Mouse (Mus musculus) 3134 (cell line): ENCODE data around the gene Pacsin2.
"Not testable (repeated sequence)": the region's sequence is repeated elsewhere in the genome, so short reads cannot be mapped to it uniquely, and the experiment has no call there.

Source experiments
- DNase-seq: peaks from one replicate; pipeline ENCODE4 v3.0.0-alpha.2; 2011; ENCODE audit warnings: low spot score; ENCODE audit not compliant: insufficient read length; ENCODE audit errors: extremely low read depth

The Pacsin2 gene

DNA sequence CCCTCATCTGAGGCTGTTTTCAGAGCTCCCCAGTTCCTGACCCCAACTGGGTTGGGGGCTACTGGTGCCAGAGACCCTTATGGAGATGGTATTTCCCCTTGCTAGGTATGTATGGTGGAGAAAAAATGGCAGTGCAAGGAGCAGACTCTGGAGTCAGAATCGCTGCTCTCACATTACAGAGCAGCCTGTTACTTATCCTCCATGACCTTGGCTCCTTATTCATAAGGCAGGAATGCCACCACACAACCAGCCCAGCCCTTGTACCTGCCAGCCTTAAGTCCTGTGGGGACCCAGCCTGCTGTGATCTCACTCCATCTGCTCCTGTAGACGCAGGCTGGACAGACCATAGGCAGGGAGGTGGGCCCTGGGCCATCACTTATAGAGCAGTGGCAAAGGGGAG is 76.5 kb downstream of the Pacsin2 start:
- DNase-seq: no peak

DNA sequence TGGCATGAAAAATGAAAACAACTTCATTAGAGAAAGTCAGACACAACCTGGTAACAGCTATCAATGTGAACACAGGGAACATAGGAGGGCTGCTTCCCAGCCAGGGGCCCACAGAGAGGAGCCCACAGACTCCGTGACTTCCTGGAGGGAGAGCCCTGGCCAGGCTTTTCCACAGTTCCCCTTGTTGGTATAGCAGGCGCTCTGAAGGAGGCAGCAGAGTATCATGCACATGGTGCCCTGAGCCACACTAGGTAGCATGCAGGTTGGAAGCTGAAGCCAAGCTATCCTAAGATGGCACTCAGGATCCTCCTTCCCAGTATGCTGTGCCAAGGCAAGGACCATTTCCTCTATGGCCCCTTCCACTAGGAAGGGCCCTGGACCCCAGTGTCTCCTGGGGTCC is 80.8 kb downstream of the Pacsin2 start:
- DNase-seq: no peak

DNA sequence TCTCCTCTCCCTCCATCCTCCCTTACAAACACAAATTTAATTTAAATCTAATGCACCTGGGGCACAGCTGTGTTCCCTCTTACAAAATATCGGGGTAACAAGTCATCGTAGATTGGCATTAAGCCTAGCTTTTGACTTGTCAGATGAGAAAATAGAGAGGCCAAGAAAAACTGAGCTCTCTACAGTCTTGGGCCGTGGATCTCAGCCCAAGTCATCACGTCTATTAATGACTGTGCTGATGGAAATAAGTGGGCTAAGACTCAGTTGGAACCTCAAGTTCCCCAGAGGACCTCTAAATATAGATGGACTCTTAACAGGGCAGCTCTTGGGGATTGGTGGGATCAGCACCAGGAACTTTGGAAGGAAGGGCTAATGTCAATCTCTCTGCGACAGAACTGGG is 81.3 kb downstream of the Pacsin2 start:
- DNase-seq: no peak

DNA sequence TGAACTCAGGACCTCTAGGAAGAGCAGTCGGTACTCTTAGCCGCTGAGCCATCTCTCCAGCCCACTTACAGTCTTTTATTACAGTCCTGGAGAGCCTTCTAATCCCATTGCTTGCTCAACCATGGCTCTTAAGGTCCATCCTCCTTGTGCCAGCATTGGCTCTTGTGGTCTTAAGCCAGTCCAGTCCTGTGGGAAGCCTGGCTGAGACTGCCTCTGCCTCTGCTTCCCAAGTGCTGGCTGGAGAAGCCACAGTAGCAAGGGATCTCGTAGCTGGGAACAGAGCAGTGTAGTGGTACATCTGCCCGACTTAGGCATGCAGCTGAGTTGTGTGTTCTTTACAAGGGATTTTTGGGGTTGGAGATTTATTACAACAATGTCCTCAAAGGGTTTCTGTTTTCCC is 81.9 kb downstream of the Pacsin2 start:
- DNase-seq: no peak

DNA sequence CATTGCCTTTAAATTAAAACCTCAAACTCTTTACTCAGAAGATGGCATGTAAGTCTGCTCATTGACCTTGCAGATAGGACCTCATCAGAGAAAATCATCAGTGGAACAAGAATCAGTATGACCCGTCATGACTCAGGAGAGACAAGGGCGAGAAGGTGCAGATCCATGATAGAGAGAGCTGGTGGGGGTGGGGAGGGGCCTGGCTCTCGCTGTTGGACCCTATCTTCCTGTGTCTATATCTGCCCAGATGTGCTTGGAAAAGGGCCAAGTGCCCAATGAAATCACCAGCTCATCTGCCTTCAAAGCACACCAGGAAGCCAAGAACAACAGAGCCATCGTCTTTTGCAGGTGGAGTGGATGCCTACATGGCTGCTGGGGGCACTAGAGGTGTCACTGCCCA is 87.3 kb downstream of the Pacsin2 start:
- no peak for DNase-seq

DNA sequence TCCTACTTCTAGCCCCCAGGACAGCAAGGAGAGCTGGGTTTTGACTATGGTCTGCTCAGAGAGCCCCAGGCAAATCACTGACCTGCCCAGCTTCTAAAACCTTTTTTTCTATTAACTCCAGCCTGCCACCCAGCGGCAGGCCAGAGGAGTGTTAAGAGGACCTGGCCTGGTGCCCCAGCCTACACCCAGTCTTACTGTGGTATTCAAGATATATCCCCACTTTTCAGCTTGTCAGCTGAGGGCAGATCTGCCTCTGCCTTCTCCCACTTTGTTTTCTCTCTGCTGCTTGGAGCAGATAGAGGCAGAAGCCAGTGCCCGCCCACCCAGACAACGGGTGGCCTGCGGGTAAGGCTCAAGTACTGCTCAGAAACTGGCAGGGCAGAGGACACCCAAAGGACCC is 89.3 kb downstream of the Pacsin2 start:
- DNase-seq: peak; percentile 28

DNA sequence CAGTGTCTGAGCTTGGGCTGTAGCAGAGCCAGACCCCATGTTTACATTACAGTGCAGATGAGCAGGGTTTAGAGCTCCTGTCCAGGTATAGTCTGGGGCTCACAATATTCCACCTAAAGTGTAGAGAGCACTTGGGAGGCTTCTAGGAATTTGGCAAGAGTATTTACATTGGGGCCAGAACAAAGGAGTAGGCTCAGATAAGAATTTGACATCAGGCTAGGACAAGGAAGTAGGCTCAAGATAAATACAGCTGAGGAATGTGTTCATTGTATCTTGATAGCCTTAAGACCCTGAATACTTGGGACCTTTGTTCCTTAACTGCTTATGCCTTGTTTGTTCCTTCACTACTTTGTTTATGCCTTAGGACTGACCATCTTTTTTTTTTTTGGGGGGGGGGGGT is 90.3 kb downstream of the Pacsin2 start:
- DNase-seq: no peak

DNA sequence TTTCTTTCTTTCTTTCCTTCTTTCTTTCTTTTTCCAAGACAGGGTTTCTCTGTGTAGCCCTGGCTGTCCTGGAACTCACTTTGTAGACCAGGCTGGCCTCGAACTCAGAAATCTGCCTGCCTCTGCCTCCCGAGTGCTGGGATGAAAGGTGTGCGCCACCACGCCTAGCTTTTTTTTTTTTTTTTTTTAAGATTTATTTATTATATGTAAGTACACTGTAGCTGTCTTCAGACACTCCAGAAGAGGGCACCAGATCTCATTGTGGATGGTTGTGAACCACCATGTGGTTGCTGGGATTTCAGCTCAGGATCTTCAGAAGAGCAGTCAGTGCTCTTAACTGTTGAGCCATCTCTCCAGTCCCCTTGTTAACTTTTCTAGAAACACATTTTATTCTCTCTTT is 95.7 kb downstream of the Pacsin2 start:
- not testable (repeated sequence) for DNase-seq

DNA sequence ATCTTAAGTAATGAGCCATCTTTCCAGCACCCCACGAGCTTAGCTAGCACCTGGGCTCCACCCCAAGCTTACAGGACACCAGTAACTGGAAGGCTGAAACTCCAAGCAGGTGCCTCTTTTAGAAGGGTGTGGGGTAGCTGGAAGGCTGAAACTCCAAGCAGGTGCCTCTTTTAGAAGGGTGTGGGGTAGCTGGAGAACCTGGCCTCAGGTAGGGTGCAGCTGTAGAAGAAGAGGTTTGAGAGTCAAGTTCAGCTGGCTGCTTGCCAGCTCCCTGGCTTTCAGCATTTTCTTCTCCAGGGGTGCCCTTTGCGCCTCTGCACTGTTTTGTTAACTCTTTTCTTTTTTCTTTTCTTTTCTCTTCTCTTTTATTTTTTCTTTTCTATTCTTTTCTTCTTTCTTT is 96.1 kb downstream of the Pacsin2 start:
- no peak for DNase-seq

DNA sequence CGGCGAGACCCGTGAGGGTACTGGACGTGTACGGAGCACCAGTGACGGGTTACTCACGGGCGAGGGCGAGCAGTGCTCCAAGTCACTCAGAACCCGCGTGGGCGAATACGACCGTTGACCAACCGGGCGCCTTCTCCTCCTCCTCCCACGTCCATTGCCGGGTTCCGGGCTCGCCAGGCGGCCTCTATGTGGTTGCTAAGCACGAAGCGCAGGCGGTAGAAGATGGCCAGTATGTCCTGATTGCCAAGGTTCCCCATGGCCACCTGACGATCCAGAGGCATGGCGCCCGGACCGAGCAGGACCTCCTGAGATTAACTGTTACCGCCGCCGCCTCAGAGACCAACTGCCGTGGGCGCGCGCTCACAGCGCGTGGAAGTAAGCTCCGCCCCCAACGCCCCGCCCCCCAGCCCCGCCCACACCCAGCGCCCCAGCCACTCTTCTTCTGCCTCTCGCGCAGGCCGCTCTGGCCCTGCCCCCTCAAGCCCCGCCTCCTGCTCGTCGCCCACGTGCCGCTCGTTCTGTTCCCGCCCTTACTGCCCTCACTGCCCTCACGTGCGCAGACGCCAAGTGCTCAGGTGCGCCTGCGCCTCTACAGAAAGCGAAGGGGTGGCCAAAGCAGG is 97.4 kb downstream of the Pacsin2 start:
- no peak for DNase-seq

DNA sequence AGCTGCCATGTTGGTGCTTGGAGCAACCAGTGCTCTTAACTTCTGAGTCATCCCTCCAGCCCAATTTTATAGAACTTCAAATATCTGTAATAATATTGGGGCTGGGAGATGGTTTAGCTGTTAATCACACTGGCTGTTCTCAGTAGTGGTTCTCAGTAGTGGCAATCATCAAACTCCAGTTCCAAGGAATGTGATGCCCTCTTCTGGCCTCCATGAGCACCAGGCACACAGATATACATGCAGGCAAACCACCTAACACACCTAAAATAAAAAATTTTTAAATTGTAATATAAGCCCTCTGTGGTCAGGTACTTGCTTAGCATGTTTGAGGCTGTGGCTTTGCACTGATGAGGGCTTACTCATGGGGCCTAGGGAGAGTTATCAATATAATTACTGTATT is 98.7 kb downstream of the Pacsin2 start:
- DNase-seq: no peak

DNA sequence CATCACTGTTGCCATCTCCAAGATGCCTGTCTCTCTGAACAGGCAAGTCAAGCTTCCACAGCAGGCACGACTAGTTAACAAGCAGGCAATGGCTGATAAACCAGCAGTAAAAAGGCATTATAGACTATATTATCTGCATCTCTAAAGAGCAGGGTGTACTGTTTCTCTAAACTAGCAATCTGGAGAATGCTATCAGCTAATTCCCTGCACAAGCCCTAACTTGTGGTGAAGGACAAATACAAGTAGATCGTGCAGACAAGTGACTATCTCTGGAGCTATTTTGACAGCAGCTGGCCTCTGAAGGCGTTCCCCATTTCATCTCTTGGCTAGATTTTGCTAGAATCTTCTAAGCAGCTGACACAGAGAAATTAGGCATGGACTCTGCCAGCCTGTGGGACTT is 100.2 kb downstream of the Pacsin2 start:
- DNase-seq: no peak

DNA sequence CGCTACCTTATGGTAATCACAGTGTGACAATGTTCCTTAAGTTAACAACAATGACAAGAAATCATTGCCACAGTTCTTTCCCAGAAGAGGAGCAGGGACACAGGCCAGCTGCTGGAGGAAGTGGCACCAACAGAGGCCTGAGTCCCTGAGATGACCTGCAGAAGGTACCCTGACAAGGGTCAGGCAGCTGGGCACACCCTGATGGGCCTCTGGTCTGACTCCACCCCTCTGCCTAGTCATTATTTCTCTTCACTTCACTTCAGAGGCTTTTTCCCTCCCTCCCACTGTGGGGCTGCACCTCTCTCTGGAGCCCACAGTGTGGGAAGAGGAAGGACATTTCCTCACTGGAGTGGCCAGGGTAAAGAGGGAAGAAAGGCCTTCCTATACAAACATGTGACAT is 101.6 kb downstream of the Pacsin2 start:
- DNase-seq: not testable (repeated sequence)

DNA sequence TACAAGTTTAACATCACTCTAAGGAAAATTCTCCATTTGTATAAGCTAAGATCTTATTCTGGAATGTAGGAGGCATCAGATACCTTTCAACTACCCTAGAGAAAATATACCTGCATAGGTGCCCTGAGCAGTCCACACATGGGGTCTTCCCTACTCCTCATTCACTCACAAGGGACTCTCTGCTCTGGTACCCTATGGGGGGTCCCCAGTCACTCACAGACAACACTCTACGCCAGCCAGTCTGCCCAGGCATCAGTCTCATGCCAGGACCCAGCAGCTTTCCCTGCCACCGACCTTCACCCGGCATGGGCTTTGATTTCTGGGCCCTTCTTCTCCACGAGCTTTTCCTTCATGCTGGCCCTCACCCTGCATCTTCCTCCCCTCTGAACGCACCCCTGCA is 103.5 kb downstream of the Pacsin2 start:
- DNase-seq: not testable (repeated sequence)

DNA sequence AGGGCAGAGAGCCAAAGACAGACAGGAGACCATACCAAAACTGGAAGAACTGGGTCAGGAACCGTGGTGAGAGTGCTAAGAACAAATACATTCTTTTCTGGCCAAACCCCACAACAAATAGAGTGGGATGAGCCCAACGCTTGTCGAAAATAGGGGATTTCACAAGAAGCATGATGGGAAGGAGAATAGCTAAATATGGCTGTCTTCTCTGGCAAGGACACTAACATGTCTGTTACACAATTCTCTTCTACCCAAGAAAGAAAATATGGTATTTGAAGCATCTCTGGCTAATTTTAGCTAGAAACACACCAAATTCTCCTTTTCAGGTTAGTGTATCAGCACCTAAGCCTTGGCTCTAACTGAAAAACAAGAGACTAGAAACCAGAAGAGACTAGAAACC is 104.3 kb downstream of the Pacsin2 start:
- no peak for DNase-seq

DNA sequence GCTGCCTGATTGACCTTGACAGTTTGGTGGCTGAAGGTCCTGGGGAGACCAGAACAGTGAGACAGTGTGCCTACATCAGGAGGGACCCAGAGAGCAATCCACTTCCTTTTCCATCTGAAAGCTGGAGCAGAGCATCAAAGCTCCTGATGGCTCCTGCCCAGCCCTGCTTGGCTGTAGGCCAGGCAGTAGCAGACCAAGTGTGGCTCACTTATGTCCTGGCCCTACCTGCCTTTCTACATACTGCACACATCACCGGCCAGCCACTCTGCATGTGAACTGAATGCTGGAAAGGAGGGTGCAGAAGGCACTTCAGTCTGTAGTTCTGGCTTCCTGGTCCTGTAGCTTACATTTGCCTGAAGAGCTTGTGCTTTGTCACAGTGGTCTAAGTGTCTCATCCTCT is 105.9 kb downstream of the Pacsin2 start:
- no peak for DNase-seq

DNA sequence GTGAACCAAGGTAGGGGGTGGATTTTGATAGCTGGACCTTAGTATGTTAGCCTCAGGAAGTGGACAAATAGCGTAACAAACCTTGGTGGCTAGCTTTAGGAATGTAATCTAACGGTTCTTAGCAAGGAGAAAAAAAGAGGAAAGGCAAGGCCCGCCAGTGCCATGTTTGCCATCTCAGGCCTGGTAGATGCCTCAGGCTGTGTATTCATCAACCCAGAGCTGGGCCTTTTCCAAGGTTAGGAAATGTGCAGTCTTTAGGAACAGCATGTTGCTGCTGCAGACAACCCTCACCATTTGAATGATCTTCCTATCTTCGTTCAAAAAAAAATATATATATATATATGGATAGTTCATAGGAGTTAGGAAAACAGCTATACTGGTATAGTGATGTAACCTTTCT is 112.9 kb downstream of the Pacsin2 start:
- no peak for DNase-seq

DNA sequence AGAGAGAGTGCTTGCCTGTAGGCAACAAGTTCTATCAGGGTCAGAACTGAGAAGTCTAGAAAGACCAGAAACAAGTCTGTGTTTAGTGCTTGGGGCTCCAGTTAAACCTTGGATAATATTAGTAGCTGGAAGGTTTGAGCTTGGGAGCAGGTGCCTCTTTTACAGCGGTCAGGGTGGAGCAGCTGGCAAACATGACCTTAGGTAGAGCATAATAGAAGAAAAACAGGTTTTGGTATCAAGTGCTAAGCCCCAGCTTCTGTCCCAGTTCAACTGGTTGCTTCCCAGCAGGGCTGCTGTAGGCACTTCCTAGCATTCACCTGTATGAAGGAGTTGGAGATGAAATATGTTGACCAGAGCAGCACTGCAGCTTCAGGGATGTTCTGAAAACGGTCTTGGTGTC is 113.5 kb downstream of the Pacsin2 start:
- DNase-seq: no peak

DNA sequence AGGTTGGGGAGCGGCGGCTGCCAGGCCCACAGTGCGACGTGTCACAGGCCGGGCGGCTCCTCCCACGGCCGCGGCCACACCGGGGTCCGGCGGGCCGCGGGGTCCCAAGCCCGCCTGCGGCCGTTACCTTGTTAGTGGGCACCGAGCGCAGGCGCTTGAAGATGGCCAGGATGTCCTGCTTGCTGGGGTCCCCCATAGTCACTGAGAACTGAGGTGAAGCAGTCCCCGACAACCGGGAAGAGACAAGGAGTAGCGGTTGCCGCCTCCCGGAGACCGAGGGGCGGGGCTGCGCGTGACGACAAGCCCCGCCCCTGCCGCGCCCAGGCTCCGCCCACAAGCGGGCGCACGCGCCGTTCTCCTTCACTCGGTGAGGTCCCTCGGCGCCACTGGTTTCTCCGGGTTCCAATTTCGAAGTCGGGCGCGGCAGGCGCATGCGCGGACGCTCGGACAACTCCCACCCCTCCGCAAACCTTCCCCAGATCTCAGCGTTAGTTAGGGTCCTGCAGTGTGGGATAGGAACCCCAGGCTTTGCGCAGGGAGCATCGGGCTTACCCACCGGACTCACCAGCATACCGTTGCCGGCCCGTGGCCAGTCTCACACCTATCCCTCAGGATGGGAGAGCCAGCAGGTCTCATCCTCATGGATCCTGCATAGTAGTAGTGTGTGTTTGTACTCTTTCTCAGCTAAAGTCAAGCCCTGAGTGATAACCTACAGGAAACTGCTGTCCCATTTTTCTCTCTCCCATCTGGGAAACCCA is 114.3 kb downstream of the Pacsin2 start, which contains the start of gene Arfgap3:
Gene Arfgap3 (minus strand): TSS at position 294 of the 758 bp plus-strand sequence.
- DNase-seq: peak; percentile 97

DNA sequence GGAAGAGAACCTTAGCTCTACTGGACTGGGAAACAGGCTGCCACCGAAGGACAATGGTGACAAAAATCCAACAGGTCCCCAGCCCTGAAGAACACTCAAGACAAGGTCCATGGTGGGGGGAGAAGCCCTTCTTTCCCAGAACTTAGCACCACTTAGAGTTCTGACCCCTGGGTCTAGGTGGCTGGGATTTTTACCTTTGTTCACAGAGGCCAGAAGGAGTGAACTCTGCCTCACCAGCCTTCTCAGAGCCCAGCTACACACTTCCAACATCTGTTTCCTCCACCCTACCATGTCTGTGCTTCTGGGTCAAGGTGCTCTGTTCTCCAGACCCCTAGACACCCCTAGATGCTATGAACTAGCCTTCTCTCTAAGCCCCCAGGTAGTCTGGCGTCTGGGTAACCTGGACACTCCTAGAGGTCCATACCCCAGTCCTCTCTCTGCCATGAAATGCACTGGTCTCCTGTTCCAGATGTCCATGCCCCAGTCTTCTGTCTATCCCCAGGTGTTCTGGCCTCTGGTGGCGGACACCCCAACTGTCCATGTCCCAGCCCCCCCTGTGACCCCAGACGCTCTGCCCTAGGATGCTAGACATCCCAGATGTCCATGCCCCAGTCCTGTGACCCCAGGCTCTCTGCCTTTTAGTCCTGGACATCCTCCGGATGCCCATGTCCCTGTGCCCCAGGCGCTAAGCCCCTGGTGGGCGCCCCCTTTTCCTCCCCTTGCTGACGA is 115.0 kb downstream of the Pacsin2 start:
- no peak for DNase-seq

DNA sequence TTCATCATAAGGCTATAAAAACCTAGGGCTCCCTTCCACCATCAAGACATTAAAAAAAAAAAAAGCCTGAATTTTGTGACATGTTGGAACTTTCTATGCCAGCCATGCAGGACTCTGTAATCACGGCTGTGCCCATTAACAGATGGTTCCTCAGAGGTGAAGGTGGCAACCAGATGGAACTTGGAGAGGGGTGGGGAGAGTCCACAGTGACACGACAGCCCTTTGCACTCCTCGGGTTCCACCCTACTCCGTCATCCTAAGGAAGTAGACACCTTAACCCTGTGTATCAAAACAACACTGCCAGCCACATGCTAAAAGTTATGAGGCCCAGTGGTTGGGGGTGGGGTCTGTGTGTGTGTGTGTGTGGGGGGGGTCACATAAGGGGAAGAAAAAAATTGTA is 115.7 kb downstream of the Pacsin2 start:
- DNase-seq: no peak
